Mouse (Mus musculus) forebrain, embryonic 10.5 days (tissue): ENCODE results near the gene Gm10964. TPM values are rescaled to one million over a fixed set of nuclear protein-coding genes. Genes with fewer than 3 reads are reported as not detected.
"Not testable (repeated sequence)": the region's sequence is repeated elsewhere in the genome, so short reads cannot be mapped to it uniquely, and the experiment has no call there.

Experiments
- DNase-seq: peaks from one replicate; pipeline ENCODE4 v3.0.0-alpha.2; 2017; ENCODE audit warnings: low spot score; ENCODE audit errors: extremely low spot score
- H3K27ac ChIP-seq: fragments of 300-500 bp; sonication (generic); 2 replicates; pipeline ENCODE4 v1.5.1; 2016; ENCODE audit warnings: mild to moderate bottlenecking
- H3K27me3 ChIP-seq: fragments of 300-500 bp; sonication (generic); 2 replicates; pipeline ENCODE4 v1.6.1; 2016; ENCODE audit warnings: mild to moderate bottlenecking; ENCODE audit not compliant: poor library complexity, severe bottlenecking
- H3K36me3 ChIP-seq: fragments of 300-500 bp; sonication (generic); replicated peaks from 2 replicates; pipeline ENCODE4 v1.6.1; 2016; ENCODE audit warnings: mild to moderate bottlenecking, moderate library complexity
- H3K4me1 ChIP-seq: fragments of 300-500 bp; sonication (generic); 2 replicates; pipeline ENCODE4 v1.6.1; 2016
- H3K4me3 ChIP-seq: fragments of 300-500 bp; sonication (generic); 2 replicates; pipeline ENCODE4 v1.5.1; 2016; ENCODE audit warnings: mild to moderate bottlenecking, moderate library complexity
- H3K9me3 ChIP-seq: fragments of 300-500 bp; sonication (generic); 2 replicates; pipeline ENCODE4 v1.6.1; 2016; ENCODE audit warnings: mild to moderate bottlenecking, moderate library complexity
- WGBS: fragments of 180-500 bp; shearing (Covaris S2); methylation state at CpG from one replicate; pipeline ENCODE4 v1.1.7; 2016; 5-methylcytosine and 5-hydroxymethylcytosine counted together
- polyA plus RNA-seq: library from polyadenylated mRNA; unstranded; fragments of >200 nt; fragmentation: Nextera tagmentation; extraction: Ambion mirVana; gene quantifications from 2 replicates; pipeline ENCODE4 v1.2.1, GENCODE M21; 2016

Gene Gm10964
- polyA plus RNA-seq, 1 experiment from 2014 or later: not detected

- Histone ChIP-seq H3K27me3 (no peaks in the 10 kb centered on the region), H3K4me1 (peaks cover 30% of the 10 kb centered on the region), H3K27ac (peak within 1 kb of the TSS; percentile 98), H3K4me3 (peak within 1 kb of the TSS; percentile 96), H3K36me3 (no peaks in the 10 kb centered on the region), H3K9me3 (no peaks in the 10 kb centered on the region)
- peak; percentile 95 for DNase-seq
- WGBS: 9% methylated on average over 49 of the region's 49 CpGs
Measured at GRCm38 (mm10) chr3:103791230-103792110, 52.3 kb downstream of the Gm10964 start, which contains the start of gene Hipk1. Gene Hipk1 (minus strand): TSS chr3:103791563.

GRCm38 (mm10) chr3:103792111-103792406 lies 52.9 kb downstream of the Gm10964 start:
- WGBS: 74% methylated on average over 5 of the region's 5 CpGs
- H3K27me3 ChIP-seq, H3K36me3 ChIP-seq, H3K9me3 ChIP-seq, H3K27ac ChIP-seq, DNase-seq: not testable (repeated sequence)
- Histone ChIP-seq H3K4me3 (peak overlapping the region; percentile 96), H3K4me1 (peaks cover 30% of the 10 kb centered on the region)

GRCm38 (mm10) chr3:103792566-103792965 lies 53.4 kb downstream of the Gm10964 start:
- H3K9me3 ChIP-seq: no peaks in the 10 kb centered on the region
- 80% methylated on average over 1 of the region's 1 CpGs for WGBS
- H3K4me1 ChIP-seq: peaks cover 30% of the 10 kb centered on the region
- no peaks in the 10 kb centered on the region for H3K27me3 ChIP-seq
- DNase-seq: no peak
- H3K27ac ChIP-seq: no peak overlapping the region
- no peaks in the 10 kb centered on the region for H3K36me3 ChIP-seq
- no peak overlapping the region for H3K4me3 ChIP-seq

Other genes starting within 250 kb of the Gm10964 start
- gene Syt6, start 164.1 kb upstream of the Gm10964 start, polyA plus RNA-seq: 0.22 and 0.33 TPM in 2 replicates
- 0.09 and 0.20 TPM in 2 replicates for gene Atg4a-ps, start 93.3 kb upstream of the Gm10964 start, polyA plus RNA-seq
- 5.6 and 5.8 TPM in 2 replicates for gene Olfml3, start 1.4 kb upstream of the Gm10964 start, polyA plus RNA-seq
- gene Hipk1, start 52.2 kb downstream of the Gm10964 start, polyA plus RNA-seq: 9.9 and 10.4 TPM in 2 replicates
- 37.2 and 40.5 TPM in 2 replicates for gene Dclre1b, start 70.1 kb downstream of the Gm10964 start, polyA plus RNA-seq
- 19.3 and 22.3 TPM in 2 replicates for gene Ap4b1, start 70.2 kb downstream of the Gm10964 start, polyA plus RNA-seq
- 0.17 TPM in 1 of 2 replicates, not detected in the other for gene Gm43064, start 70.2 kb downstream of the Gm10964 start, polyA plus RNA-seq
- gene Bcl2l15, start 93.2 kb downstream of the Gm10964 start, polyA plus RNA-seq: 0.17 and 0.25 TPM in 2 replicates
- 0.37 TPM in 2 replicates for gene Ptpn22, start 120.4 kb downstream of the Gm10964 start, polyA plus RNA-seq
- gene Rsbn1, start 174.8 kb downstream of the Gm10964 start, polyA plus RNA-seq: 11.6 and 14.1 TPM in 2 replicates
- gene Phtf1, start 228.7 kb downstream of the Gm10964 start, polyA plus RNA-seq: 32.6 and 33.4 TPM in 2 replicates